18 mouse cellular contexts compared by ENCODE assay signal in the genomic region with DNA sequence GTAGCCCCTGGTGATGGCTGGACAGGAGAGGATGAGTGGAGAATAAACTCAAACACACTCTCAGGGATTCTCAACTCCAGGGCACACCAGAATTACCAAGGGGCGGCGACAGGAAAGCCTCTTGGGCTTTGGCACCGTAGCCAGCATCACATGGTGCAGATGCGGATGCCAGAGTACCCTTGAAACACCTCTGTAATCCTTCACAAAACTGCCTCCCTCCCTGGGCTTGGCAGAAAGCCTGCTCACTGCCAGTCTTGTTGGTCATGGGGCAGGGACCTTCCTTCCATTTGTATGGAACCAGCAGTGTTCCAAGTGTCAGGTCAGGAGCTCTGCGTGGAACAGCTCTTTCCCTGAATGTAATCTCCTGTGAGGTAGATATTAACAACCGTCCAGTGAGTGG. TPM values are rescaled to one million over a fixed set of nuclear protein-coding genes. Genes with fewer than 3 reads are reported as not detected.
DNase-seq lines count a peak whose midpoint lies in the region; ATAC-seq and TF ChIP-seq lines count a peak whose summit lies in the region.
"Had no signal": no experiment of that assay in that cellular context is flagged by ENCODE, and none has a peak within 500 bp of the region (broad histone marks: within the 10 kb centered on the region; RNA-seq: fewer than 3 reads in every experiment).

No protein-coding gene starts in this region.

- H3K4me1 ChIP-seq in kidney, embryonic 14.5 days (ENCODE audit: control insufficient read depth, insufficient read depth, low read length) = peaks cover 8% of the 10 kb centered on the region; the same call in 1 of the 2 replicates
- H3K4me1 ChIP-seq in heart, postnatal 0 days (ENCODE audit: control insufficient read depth, insufficient read depth) = 0 out of 2 replicates have a peak, but pooled peaks cover 4% of the 10 kb centered on the region
- H3K4me1 ChIP-seq: neural tube, embryonic 12.5 days had no signal

- no peak for ATAC-seq in kidney, embryonic 14.5 days (ENCODE audit: low FRiP score, low TSS enrichment)
- peak; percentile 80 for ATAC-seq in heart, postnatal 0 days (ENCODE audit: insufficient read depth, low read depth)
- ATAC-seq: CD4-positive, CD25-positive, alpha-beta regulatory T cell, adult 4 months; forebrain, embryonic 16.5 days had no signal

- no peak for TF ChIP-seq EP300 in heart, postnatal 0 days (IDR thresholded peaks at IDR 0.05; ENCODE audit: low read depth)

- no peaks in the 10 kb centered on the region for H3K9me3 ChIP-seq in kidney, embryonic 14.5 days (ENCODE audit: control insufficient read depth, low read length)
- 0 out of 2 replicates have a peak, but pooled peaks cover 2% of the 10 kb centered on the region for H3K9me3 ChIP-seq in heart, postnatal 0 days (replicated peaks; ENCODE audit: control insufficient read depth, low read length)
- H3K9me3 ChIP-seq: hindbrain, embryonic 15.5 days; neural tube, embryonic 12.5 days had no signal

- H3K9ac ChIP-seq in kidney, embryonic 14.5 days (ENCODE audit: low read depth, low read length) = no peak overlapping the region
- no peak overlapping the region for H3K9ac ChIP-seq in heart, postnatal 0 days (replicated peaks; ENCODE audit: low read depth, low read length)
- H3K9ac ChIP-seq: hindbrain, embryonic 15.5 days; neural tube, embryonic 12.5 days had no signal

- H3K27ac ChIP-seq in kidney, embryonic 14.5 days (ENCODE audit: low read depth, low read length) = no peak overlapping the region
- H3K27ac ChIP-seq in heart, postnatal 0 days (ENCODE audit: low read depth) = no peak overlapping the region
- H3K27ac ChIP-seq: gastrocnemius, adult 2 months; hindbrain, embryonic 15.5 days; layer of hippocampus, adult 2 months; neural tube, embryonic 12.5 days had no signal

- no peak overlapping the region for H3K4me2 ChIP-seq in kidney, embryonic 14.5 days (replicated peaks; ENCODE audit: low read depth, low read length)
- H3K4me2 ChIP-seq in heart, postnatal 0 days (ENCODE audit: low read depth, low read length) = no peak overlapping the region
- H3K4me2 ChIP-seq: hindbrain, embryonic 15.5 days; neural tube, embryonic 12.5 days had no signal

- DNase-seq in kidney, adult 11 months = peak; percentile 79
- DNase-seq in right cerebral cortex, postnatal 4 days = peak; percentile 1
- no peak for DNase-seq in right cerebral cortex, adult 18-20 months
- DNase-seq in heart, postnatal 0 days (ENCODE audit: low spot score) = no peak
- DNase-seq in layer of hippocampus, postnatal 25 days (ENCODE audit: extremely low spot score in 1 of 2, low spot score in 1 of 2) = no peak
- DNase-seq in embryo, embryonic 11 days = no peak
- DNase-seq: adrenal gland, postnatal 25 days; cerebellum, adult 9-10 months; gastrocnemius, adult 2 months; lung, adult 2 months; midbrain, embryonic 14.5 days had no signal

- no peak for TF ChIP-seq CTCF in heart, postnatal 0 days (IDR thresholded peaks at IDR 0.05; ENCODE audit: low read depth)

- no peaks in the 10 kb centered on the region for H3K27me3 ChIP-seq in kidney, embryonic 14.5 days (ENCODE audit: control insufficient read depth, insufficient read depth, low read length)
- no peaks in the 10 kb centered on the region; the same call in 1 of the 2 replicates for H3K27me3 ChIP-seq in heart, postnatal 0 days (ENCODE audit: control insufficient read depth, insufficient read depth, low read length)
- H3K27me3 ChIP-seq: hindbrain, embryonic 15.5 days had no signal

- no peak overlapping the region for H3K4me3 ChIP-seq in kidney, embryonic 14.5 days (ENCODE audit: low read length)
- H3K4me3 ChIP-seq in heart, postnatal 0 days (ENCODE audit: low read depth, low read length) = no peak overlapping the region
- H3K4me3 ChIP-seq: gastrocnemius, adult 2 months; hindbrain, embryonic 15.5 days; layer of hippocampus, adult 2 months; neural tube, embryonic 12.5 days had no signal

- 86% methylated on average over 6 of the region's 6 CpGs for WGBS in kidney, embryonic 14.5 days
- WGBS in heart, postnatal 0 days = 53% methylated on average over 6 of the region's 6 CpGs

- H3K36me3 ChIP-seq in kidney, embryonic 14.5 days (ENCODE audit: control insufficient read depth, insufficient read depth, low read length) = no peaks in the 10 kb centered on the region
- no peaks in the 10 kb centered on the region for H3K36me3 ChIP-seq in heart, postnatal 0 days (replicated peaks; ENCODE audit: control insufficient read depth, insufficient read depth, low read length)
- H3K36me3 ChIP-seq: hindbrain, embryonic 15.5 days; neural tube, embryonic 12.5 days had no signal

RNA-seq across cellular contexts. Expression of a gene that starts 15.5 kb away (rescaled TPM):
- polyA plus RNA-seq in kidney, embryonic 14.5 days (2014; fragmentation: Nextera tagmentation; extraction: Ambion mirVana) = 0.93 and 1.9 TPM in 2 replicates
- total RNA-seq in heart, postnatal 0 days (2014; rRNA removed; ENCODE audit: low replicate concordance) = 0.54 and 2.3 TPM in 2 replicates
- 0.23 and 0.30 TPM in 2 replicates for polyA plus RNA-seq in heart, postnatal 0 days (2015; fragmentation: Nextera tagmentation; extraction: Ambion mirVana)
- total RNA-seq in layer of hippocampus, postnatal 25 days (2021) = under 1 TPM; 0.25 to 0.35 TPM
- total RNA-seq: megakaryocyte progenitor cell, adult 5-6 weeks had no signal
- polyA plus RNA-seq: hindbrain, embryonic 15.5 days had no signal

Comparison
In these comparisons a context has a peak if more than half of its experiments do, and no peak if none do; other contexts are left out.
1. DNase-seq: peak in kidney, adult 11 months (single experiment) and right cerebral cortex, postnatal 4 days (single experiment); none in right cerebral cortex, adult 18-20 months (single experiment), heart, postnatal 0 days (single experiment), layer of hippocampus, postnatal 25 days (0 of 2) and embryo, embryonic 11 days (single experiment).